Mouse (Mus musculus) kidney, adult 2 months (tissue): ENCODE results near the gene Rsg1. TPM values are rescaled to one million over a fixed set of nuclear protein-coding genes. Genes with fewer than 3 reads are reported as not detected.
A peak's percentile ranks its signal among the peaks of the same experiment; 100 is the strongest.

Source experiments
- DNase-seq: peaks from one replicate; pipeline ENCODE4 v3.0.0; 2021
- H3K27ac ChIP-seq: fragments of 200-500 bp; 2 replicates; pipeline ENCODE4 v1.5.1; 2012; ENCODE audit warnings: low read depth, low read length, control low read depth, inconsistent platforms; ENCODE audit not compliant: insufficient read depth
- H3K27me3 ChIP-seq: fragments of 200-500 bp; replicated peaks from 2 replicates; pipeline ENCODE4 v1.6.1; 2012; ENCODE audit warnings: mild to moderate bottlenecking, moderate library complexity, low read length, inconsistent platforms; ENCODE audit not compliant: control insufficient read depth, insufficient read depth
- H3K36me3 ChIP-seq: fragments of 200-500 bp; 2 replicates; pipeline ENCODE4 v1.6.1; 2012; ENCODE audit warnings: mild to moderate bottlenecking, moderate library complexity, low read length, inconsistent platforms; ENCODE audit not compliant: control insufficient read depth, insufficient read depth
- H3K4me1 ChIP-seq: fragments of 200-500 bp; 2 replicates; pipeline ENCODE4 v1.6.1; 2011; ENCODE audit warnings: low read length; ENCODE audit not compliant: control insufficient read depth, insufficient read depth
- H3K4me3 ChIP-seq: fragments of 200-500 bp; 2 replicates; pipeline ENCODE4 v1.5.1; 2011; ENCODE audit warnings: mild to moderate bottlenecking, low read depth, low read length, control low read depth; ENCODE audit not compliant: insufficient read depth
- CTCF ChIP-seq: fragments of 200-500 bp; conservative IDR thresholded peaks from 2 replicates; pipeline ENCODE4 v1.5.1; 2011; ENCODE audit warnings: low read depth, mild to moderate bottlenecking, control low read depth, low read length, moderate library complexity, mixed read lengths; ENCODE audit not compliant: insufficient read depth, insufficient read length
- POLR2A ChIP-seq: fragments of 200-500 bp; IDR thresholded peaks from one replicate; pipeline ENCODE4 v1.6.1; 2011; ENCODE audit warnings: low read depth, low read length, control low read depth
- WGBS: fragments of 180-500 bp; shearing (Covaris S2); methylation state at CpG from one replicate; pipeline ENCODE4 v1.1.7; 2018; 5-methylcytosine and 5-hydroxymethylcytosine counted together
- polyA plus RNA-seq: library from polyadenylated mRNA; depleted of rRNA; stranded (reverse); fragments of >200 nt; gene quantifications from 2 replicates; pipeline ENCODE4 v1.2.3, GENCODE M21; 2012

Gene Rsg1
- polyA plus RNA-seq, 1 experiment, result 1.2 TPM

DNA sequence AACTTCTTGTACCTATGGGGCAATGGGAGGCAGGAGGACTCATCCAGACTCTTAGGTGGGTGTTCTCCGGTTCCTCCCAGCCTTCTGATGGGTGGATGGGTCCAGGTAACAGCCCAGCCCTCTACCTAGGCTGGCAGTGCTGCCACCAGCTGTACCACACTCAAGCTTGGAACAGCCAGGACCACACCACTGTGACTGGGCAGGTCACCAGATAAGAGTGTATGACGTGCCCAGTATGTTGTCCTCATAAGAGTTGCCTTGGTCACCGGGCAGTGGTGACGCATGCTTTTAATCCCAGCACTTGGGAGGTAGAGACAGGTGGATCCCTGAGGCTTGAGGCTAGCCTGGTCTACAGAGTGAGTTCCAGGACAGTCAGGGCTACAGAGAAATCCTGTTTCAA is 19.4 kb downstream of the Rsg1 start:
- H3K4me3 ChIP-seq, result no peak overlapping the region
- TF ChIP-seq CTCF (no peak), POLR2A (no peak)
- DNase-seq, result no peak
- no peaks in the 10 kb centered on the region for H3K4me1 ChIP-seq
- no peak overlapping the region for H3K27ac ChIP-seq
- H3K36me3 ChIP-seq, result no peaks in the 10 kb centered on the region
- WGBS, result 94% methylated on average over 4 of the region's 4 CpGs
- H3K27me3 ChIP-seq, result no peaks in the 10 kb centered on the region

DNA sequence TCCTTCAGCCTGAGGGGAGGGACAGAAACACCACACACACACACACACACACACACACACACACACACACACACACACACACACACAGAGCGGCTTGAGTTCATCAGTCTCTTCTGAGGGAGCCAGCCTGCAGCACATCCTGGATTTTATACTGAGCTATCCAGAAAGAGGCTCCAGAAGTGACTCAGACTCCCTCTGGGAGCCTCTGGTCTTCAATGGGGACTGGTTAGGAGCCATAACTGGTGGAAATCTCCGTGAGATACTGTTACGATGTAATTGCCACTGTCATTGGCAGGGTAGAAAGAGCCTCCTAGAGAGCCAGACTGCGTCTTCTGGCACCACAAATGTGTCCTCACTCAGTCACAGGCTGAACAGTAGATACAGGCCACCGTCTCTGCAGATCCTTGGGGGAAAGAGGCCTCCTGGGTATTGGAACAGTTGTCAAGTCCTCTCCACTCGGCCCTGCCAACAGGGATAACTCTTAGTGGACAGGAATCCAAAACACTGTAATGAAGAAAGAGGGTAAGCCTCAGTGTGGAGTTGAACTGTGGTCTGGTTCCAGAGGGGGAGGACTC is 21.9 kb downstream of the Rsg1 start:
- Histone ChIP-seq H3K4me1 (peaks cover 14% of the 10 kb centered on the region), H3K36me3 (no peaks in the 10 kb centered on the region), H3K27ac (no peak overlapping the region), H3K4me3 (no peak overlapping the region), H3K27me3 (no peaks in the 10 kb centered on the region)
- TF ChIP-seq CTCF, result no peak
- TF ChIP-seq POLR2A, result no peak
- no peak for DNase-seq
- 79% methylated on average over 6 of the region's 6 CpGs for WGBS

DNA sequence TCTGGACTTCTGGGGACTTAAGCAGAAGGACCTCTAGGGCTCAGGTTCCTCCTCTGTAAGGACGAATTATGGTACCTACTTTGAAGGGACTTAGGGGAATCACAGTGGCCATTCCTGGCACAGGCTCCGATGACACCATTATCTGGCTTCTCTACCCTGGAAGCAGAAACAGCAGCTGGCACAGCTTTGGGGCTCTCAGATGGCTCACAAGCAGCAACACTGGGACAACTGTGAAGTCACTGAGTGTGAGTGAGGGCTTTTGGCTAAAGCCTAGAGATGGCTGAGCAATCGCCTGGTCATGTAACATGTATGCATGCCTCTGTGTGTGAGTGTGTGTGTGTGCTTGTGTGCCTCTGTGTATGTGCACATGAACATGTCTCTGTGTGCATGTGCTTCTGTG is 23.1 kb downstream of the Rsg1 start:
- Histone ChIP-seq H3K4me3 (no peak overlapping the region), H3K27ac (no peak overlapping the region), H3K27me3 (no peaks in the 10 kb centered on the region), H3K4me1 (peaks cover 14% of the 10 kb centered on the region), H3K36me3 (no peaks in the 10 kb centered on the region)
- whole genome bisulfite sequencing, result 80% methylated on average over 3 of the region's 3 CpGs
- no peak for DNase-seq
- no peak for TF ChIP-seq POLR2A
- TF ChIP-seq CTCF, result no peak

DNA sequence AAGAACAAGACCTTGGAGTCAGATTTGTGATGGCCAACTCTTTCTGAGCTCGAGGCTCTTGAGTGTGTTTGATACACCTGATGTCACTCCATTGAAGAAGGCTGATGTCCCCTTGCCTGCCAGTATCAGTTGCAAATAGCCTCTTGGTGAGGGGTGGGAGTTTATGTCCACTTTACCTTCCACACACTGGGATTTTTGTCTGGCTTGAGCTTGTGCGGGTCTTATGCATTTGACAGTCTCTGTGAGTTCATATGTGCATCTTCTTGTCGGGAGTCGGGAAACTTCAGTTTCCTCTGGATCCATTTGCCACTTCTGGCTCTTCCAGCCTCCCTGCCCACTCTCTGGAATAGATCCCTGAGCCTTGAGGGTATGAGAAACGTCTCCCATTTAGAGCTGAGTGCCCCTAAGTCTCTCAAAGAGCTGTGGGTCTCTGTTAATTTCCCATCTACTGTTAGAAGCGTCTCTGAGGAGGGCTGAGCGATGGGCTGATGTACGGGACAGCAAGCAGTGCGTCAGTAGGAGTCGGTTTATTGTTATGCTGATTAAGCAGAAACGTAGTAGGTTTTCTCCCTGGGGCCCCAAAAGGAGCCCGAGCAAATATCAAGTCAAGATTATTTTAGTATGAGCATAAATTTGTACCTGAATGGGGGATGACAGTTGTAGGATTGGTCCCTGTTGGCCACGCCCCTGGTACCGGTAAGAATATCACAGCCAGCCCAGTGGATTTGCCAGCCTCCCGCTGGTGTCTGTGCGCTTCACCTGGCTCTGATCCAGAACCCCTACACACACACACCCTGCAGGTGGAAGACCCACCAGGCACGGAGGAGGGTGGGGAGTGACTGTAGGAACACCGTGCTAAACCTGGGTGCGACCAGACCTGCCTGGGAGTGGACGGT is 25.0 kb downstream of the Rsg1 start:
- DNase-seq, result no peak
- no peaks in the 10 kb centered on the region for H3K36me3 ChIP-seq
- 12% methylated on average over 20 of the region's 20 CpGs for WGBS
- H3K4me3 ChIP-seq, result peak overlapping the region; percentile 51
- peak overlapping the region; percentile 7; the same call in 1 of the 2 replicates for H3K27ac ChIP-seq
- peaks cover 22% of the 10 kb centered on the region for H3K4me1 ChIP-seq
- no peak for TF ChIP-seq CTCF
- TF ChIP-seq POLR2A, result no peak
- no peaks in the 10 kb centered on the region for H3K27me3 ChIP-seq

DNA sequence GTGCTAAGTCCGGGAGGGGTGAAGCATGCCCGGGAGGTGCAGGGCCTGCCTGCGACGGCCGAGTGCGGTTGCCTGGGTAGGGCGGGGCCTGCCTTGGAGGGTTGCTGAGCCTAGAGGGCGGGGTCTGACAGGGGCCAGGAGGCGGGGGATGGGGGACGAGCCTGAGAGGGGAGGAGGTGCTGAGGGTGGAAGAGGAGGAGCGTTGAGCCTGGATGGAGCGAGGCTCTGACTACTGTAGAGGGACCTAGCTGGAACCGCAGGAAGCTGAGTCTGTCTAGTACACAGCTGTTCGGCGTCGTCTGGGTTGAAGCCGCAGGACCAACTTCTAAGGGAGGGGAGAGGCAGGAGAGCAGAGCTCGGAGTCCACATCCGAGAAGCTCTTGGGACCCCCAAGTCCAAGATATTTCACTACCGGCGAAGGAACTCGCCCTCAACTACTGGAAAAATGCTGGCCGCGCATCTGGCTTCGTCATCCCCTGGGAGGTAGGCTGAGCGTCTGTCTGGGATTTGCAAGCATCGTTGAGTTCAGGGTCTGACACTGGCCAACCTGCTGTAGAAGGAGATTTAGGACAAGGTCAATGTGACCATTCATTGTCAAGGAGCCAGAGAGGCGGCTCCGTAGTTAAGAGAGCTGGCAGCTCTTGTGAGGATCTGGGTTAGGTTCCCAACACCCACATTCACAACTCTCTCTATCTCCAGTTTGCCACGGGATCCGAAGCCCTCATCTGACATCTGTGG is 25.8 kb downstream of the Rsg1 start, which contains the start of gene Arhgef19:
Gene Arhgef19 (plus strand): TSS at position 112 of the 738 bp plus-strand sequence.
- TF ChIP-seq POLR2A (peak; percentile 22), CTCF (no peak)
- peak; percentile 96 for DNase-seq
- 1% methylated on average over 31 of the region's 31 CpGs for WGBS
- peak within 1 kb of the TSS; percentile 34 for H3K27ac ChIP-seq
- H3K36me3 ChIP-seq, result no peaks in the 10 kb centered on the region
- H3K27me3 ChIP-seq, result no peaks in the 10 kb centered on the region
- peaks cover 22% of the 10 kb centered on the region for H3K4me1 ChIP-seq
- H3K4me3 ChIP-seq, result peak within 1 kb of the TSS; percentile 51

DNA sequence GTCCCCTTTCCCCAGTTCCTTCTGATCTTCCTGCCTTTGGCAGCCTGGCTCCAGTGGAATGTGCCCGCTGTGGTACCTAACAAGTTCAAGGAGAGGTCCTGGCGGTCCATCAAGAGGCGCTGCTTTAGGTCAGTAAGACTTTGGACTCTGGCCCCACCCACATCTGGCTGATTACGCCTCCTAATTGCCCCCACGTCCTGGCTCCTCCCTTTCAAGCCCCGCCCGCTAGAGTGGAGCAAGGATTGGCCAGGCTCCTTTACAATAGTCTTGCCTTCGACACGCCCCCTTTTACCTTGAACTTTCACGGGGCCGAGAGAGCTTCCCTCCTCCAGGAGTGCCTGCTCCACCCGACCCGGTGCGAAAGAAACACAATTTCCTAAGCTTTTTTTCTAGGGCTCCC is 26.9 kb downstream of the Rsg1 start:
- peak; percentile 92 for DNase-seq
- H3K27me3 ChIP-seq, result no peaks in the 10 kb centered on the region
- TF ChIP-seq CTCF (no peak), POLR2A (no peak)
- no peaks in the 10 kb centered on the region for H3K36me3 ChIP-seq
- no peak overlapping the region for H3K27ac ChIP-seq
- peaks cover 22% of the 10 kb centered on the region for H3K4me1 ChIP-seq
- H3K4me3 ChIP-seq, result no peak overlapping the region
- WGBS, result 5% methylated on average over 14 of the region's 14 CpGs
